Mouse (Mus musculus): Measurements from ENCODE around the gene Irf2.

GRCm38 (mm10) chr8:46690111-46690510 is 49.4 kb upstream of the Irf2 start:
- no peak for TF ChIP-seq CTCF (IDR thresholded peaks at IDR 0.05; ENCODE audit: borderline replicate concordance, insufficient read depth, low read length)
- no peak for TF ChIP-seq POLR2A (IDR thresholded peaks at IDR 0.05; ENCODE audit: low read depth, low read length)
